Mouse (Mus musculus) liver, postnatal 0 days (tissue): ENCODE data around the gene Fgr. TPM values are rescaled to one million over a fixed set of nuclear protein-coding genes. Genes with fewer than 3 reads are reported as not detected.
"Not testable (repeated sequence)": the region's sequence is repeated elsewhere in the genome, so short reads cannot be mapped to it uniquely, and the experiment has no call there.

ENCODE experiments used
- ATAC-seq: fragments of 200-750 bp; cut with Nextera tagmentation; 2 replicates; pipeline ENCODE4 v1.8.0; 2017; ENCODE audit warnings: mild to moderate bottlenecking, moderate library complexity
- DNase-seq: peaks from one replicate; pipeline ENCODE4 v3.0.0-alpha.2; 2016
- H3K27ac ChIP-seq: fragments of 300-500 bp; sonication (generic); 2 replicates; pipeline ENCODE4 v1.5.1; 2014; ENCODE audit warnings: antibody characterized with exemption, moderate library complexity, mild to moderate bottlenecking, low read depth
- H3K27me3 ChIP-seq: fragments of 300-500 bp; sonication (generic); 2 replicates; pipeline ENCODE4 v1.6.1; 2014; ENCODE audit warnings: low read length, control low read depth, mixed read lengths; ENCODE audit not compliant: insufficient read depth
- H3K36me3 ChIP-seq: fragments of 300-500 bp; sonication (generic); replicated peaks from 2 replicates; pipeline ENCODE4 v1.6.1; 2014; ENCODE audit warnings: mild to moderate bottlenecking, control low read depth, low read length, moderate library complexity, mixed read lengths; ENCODE audit not compliant: insufficient read depth
- H3K4me1 ChIP-seq: fragments of 300-500 bp; sonication (generic); 2 replicates; pipeline ENCODE4 v1.6.1; 2014; ENCODE audit warnings: antibody characterized with exemption, mild to moderate bottlenecking, control low read depth; ENCODE audit not compliant: insufficient read depth
- H3K4me2 ChIP-seq: fragments of 300-500 bp; sonication (generic); 2 replicates; pipeline ENCODE4 v1.6.1; 2014; ENCODE audit warnings: low read depth, mild to moderate bottlenecking, low read length, moderate library complexity, mixed read lengths
- H3K4me3 ChIP-seq: fragments of 300-500 bp; sonication (generic); 2 replicates; pipeline ENCODE4 v1.5.1; 2014; ENCODE audit warnings: low read depth, low read length
- H3K9ac ChIP-seq: fragments of 300-500 bp; sonication (generic); replicated peaks from 2 replicates; pipeline ENCODE4 v1.6.1; 2014; ENCODE audit warnings: mild to moderate bottlenecking, moderate library complexity
- H3K9me3 ChIP-seq: fragments of 300-500 bp; sonication (generic); 2 replicates; pipeline ENCODE4 v1.6.1; 2016; ENCODE audit warnings: mild to moderate bottlenecking, control low read depth, low read length, mixed read lengths
- CTCF ChIP-seq: sonication (generic); IDR thresholded peaks from 2 replicates; pipeline ENCODE4 v1.5.1; 2016; ENCODE audit warnings: antibody characterized with exemption, low read depth
- EP300 ChIP-seq: IDR thresholded peaks from 2 replicates; pipeline ENCODE4 v1.6.1; 2016; ENCODE audit warnings: antibody characterized with exemption, low read depth, mild to moderate bottlenecking
- WGBS: fragments of 180-500 bp; shearing (Covaris S2); extraction: QIAGEN DNeasy Blood & Tissue Kit; methylation state at CpG from one replicate; pipeline ENCODE4 v1.1.7; 2014; ENCODE audit not compliant: insufficient replicate concordance; 5-methylcytosine and 5-hydroxymethylcytosine counted together
- polyA plus RNA-seq: library from polyadenylated mRNA; unstranded; fragments of >200 nt; fragmentation: Nextera tagmentation; extraction: Ambion mirVana; gene quantifications from 2 replicates; pipeline ENCODE4 v1.2.1, GENCODE M21; 2015

Gene Fgr
- polyA plus RNA-seq, result 3.8 and 4.0 TPM in 2 replicates

DNA sequence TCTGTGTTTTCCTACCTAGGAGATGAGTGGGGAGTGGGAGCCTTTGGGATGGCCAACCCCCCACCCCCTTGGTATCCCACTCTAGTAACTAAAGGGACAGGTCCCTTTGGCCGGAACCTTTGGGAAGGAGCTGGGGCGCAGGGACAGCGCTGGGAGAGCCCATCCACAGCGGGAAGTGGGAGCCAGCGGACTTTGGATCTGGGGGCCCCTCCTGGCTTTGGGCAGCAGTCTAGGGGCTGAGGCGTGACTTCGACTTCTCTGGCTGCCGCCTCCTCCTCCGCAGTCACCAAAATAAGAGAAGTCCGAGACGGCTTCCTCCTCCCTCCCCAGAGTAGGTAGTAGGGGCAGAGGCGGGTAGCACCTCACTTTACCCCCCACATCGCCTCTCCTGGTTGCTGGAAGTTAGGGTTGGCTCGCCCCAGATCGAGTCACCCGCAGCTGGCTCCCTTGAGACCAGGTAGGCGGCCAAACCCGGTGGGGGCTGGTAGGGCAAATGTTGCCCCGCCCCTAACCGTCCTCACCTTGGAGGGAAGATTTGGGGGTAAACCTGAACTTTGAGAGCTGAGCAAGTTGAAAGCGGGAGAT, at the start of gene Fgr:
Gene Fgr, plus strand, starts transcription at position 282 of the 585 bp plus-strand sequence.
- peak within 1 kb of the TSS; percentile 71 for H3K4me2 ChIP-seq
- H3K27me3 ChIP-seq, result peaks cover 11% of the 10 kb centered on the region; the same call in 1 of the 2 replicates
- DNase-seq (no peak), ATAC-seq (0 out of 2 replicates have a peak, but pooled peaks have one; percentile 9)
- no peaks in the 10 kb centered on the region for H3K9me3 ChIP-seq
- no peak for TF ChIP-seq CTCF
- no peak for TF ChIP-seq EP300
- peak within 1 kb of the TSS; percentile 62 for H3K9ac ChIP-seq
- WGBS, result 10% methylated on average over 21 of the region's 21 CpGs
- H3K27ac ChIP-seq, result peak within 1 kb of the TSS; percentile 64
- H3K4me1 ChIP-seq, result peaks cover 34% of the 10 kb centered on the region
- H3K36me3 ChIP-seq, result no peaks in the 10 kb centered on the region
- peak within 1 kb of the TSS; percentile 48 for H3K4me3 ChIP-seq

GRCm38 (mm10) chr4:132926520-132926919, 47.4 kb upstream of the Fgr start:
- WGBS, result 71% methylated on average over 2 of the region's 2 CpGs
- H3K4me3 ChIP-seq, ATAC-seq, H3K9me3 ChIP-seq, H3K36me3 ChIP-seq, H3K27ac ChIP-seq, DNase-seq, H3K4me2 ChIP-seq, H3K9ac ChIP-seq, H3K27me3 ChIP-seq: not testable (repeated sequence)
- H3K4me1 ChIP-seq, result peaks cover 15% of the 10 kb centered on the region

GRCm38 (mm10) chr4:132930784-132931183, 43.1 kb upstream of the Fgr start:
- Histone ChIP-seq H3K27me3 (no peaks in the 10 kb centered on the region), H3K4me2 (no peak overlapping the region), H3K9ac (no peak overlapping the region), H3K27ac (no peak overlapping the region), H3K36me3 (no peaks in the 10 kb centered on the region), H3K9me3 (no peaks in the 10 kb centered on the region), H3K4me3 (no peak overlapping the region), H3K4me1 (no peaks in the 10 kb centered on the region)
- ATAC-seq (no peak), DNase-seq (peak; percentile 42)
- WGBS, result 8% methylated on average over 8 of the region's 8 CpGs
- TF ChIP-seq CTCF (peak; percentile 83), EP300 (no peak)

GRCm38 (mm10) chr4:132932752-132933404, 41.0 kb upstream of the Fgr start:
- ATAC-seq, result no peak

DNA sequence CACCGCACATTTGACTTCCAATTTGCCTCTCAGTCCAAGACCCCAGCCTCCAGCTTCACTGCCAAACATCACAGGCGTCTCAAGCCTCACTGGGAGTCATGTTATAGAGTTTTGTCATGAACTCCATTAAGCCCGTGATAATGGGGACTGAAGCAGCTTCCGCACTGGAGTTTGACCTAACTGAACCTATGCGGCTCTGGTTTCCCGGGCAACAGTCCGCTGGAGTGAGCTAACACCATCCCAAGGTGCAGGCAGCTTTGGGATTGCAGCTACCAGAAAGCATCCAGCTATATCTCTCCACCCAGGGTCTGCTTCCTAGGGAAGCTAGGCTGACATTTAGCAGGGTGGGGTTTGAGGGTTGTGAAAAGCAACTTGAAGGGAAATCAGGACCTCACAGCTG, 39.3 kb upstream of the Fgr start:
- DNase-seq, result no peak
- Histone ChIP-seq H3K27ac (no peak overlapping the region), H3K36me3 (no peaks in the 10 kb centered on the region), H3K27me3 (no peaks in the 10 kb centered on the region), H3K4me2 (peak overlapping the region; percentile 28; the same call in 1 of the 2 replicates), H3K9me3 (no peaks in the 10 kb centered on the region), H3K4me3 (no peak overlapping the region), H3K4me1 (no peaks in the 10 kb centered on the region), H3K9ac (no peak overlapping the region)
- peak; percentile 56; the same call in 1 of the 2 replicates for ATAC-seq
- 45% methylated on average over 7 of the region's 7 CpGs for WGBS
- no peak for TF ChIP-seq EP300
- TF ChIP-seq CTCF, result no peak

More at GRCm38 (mm10) chr4:132932752-132933404, 41.0 kb upstream of the Fgr start:
- no peaks in the 10 kb centered on the region for H3K9me3 ChIP-seq
- TF ChIP-seq CTCF, result no peak
- no peak for TF ChIP-seq EP300
- no peak overlapping the region for H3K27ac ChIP-seq
- no peaks in the 10 kb centered on the region for H3K36me3 ChIP-seq
- WGBS, result 80% methylated on average over 4 of the region's 4 CpGs
- no peak for DNase-seq
- no peak overlapping the region for H3K4me3 ChIP-seq
- no peak overlapping the region for H3K4me2 ChIP-seq
- H3K4me1 ChIP-seq, result no peaks in the 10 kb centered on the region
- no peaks in the 10 kb centered on the region for H3K27me3 ChIP-seq
- H3K9ac ChIP-seq, result no peak overlapping the region

- DNase-seq (no peak), ATAC-seq (no peak)
- Histone ChIP-seq H3K9me3 (no peaks in the 10 kb centered on the region), H3K36me3 (no peaks in the 10 kb centered on the region), H3K9ac (no peak overlapping the region), H3K4me3 (no peak overlapping the region), H3K27ac (no peak overlapping the region), H3K4me2 (no peak overlapping the region), H3K27me3 (0 out of 2 replicates have a peak, but pooled peaks cover 4% of the 10 kb centered on the region), H3K4me1 (no peaks in the 10 kb centered on the region)
- WGBS, result 71% methylated on average over 12 of the region's 12 CpGs
- TF ChIP-seq CTCF (no peak), EP300 (no peak)
Observed at GRCm38 (mm10) chr4:132938181-132938941, 35.5 kb upstream of the Fgr start.
